ENCODE assay signal across 7 mouse cellular contexts in the genomic region with DNA sequence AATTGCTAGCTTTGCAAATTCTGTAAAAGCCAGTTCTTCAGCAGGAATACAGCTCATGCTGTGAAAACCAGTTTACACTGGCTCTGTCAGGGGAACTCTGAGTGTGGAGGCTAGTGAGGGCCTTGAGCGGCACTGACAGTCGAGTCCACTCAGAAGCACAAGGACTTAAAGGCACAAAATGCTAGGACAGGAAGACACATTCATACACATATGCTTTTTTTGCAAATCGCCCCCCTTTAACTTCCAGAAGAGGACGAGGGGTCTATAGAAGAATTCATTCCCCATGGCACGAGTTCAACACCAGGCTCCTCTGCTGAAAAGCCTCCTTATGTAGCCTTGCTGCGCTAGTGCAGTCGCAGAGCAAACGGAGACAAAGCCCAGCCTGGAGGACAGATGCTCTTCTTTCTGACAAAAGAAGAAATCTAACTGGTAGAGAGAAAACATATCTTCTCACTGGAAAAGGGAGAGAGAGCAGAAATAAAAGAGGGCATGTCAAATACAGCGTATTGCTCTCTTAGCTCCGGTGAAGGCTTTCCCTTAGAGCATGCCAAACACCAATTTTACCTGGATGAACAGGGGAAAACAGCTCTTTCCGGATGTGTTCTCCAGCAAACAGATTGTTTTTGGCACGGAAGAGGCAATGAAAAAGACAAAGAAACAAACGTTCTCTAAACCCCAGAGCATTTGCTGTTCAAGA. TPM values are rescaled to one million over a fixed set of nuclear protein-coding genes. Genes with fewer than 3 reads are reported as not detected.
DNase-seq lines count a peak whose midpoint lies in the region; ATAC-seq lines count a peak whose summit lies in the region.

No protein-coding gene starts in this region.

- H3K4me2 ChIP-seq in limb, embryonic 12.5 days: peak overlapping the region; percentile 60

- DNase-seq in right cerebral cortex, postnatal 10 days (ENCODE audit: low spot score in 2 of 2): peak; percentile 63 to 67
- DNase-seq in right cerebral cortex, adult 18-20 months: no peak
- DNase-seq in cerebellum, postnatal 14 days: peak; percentile 58 to 62
- DNase-seq in hindbrain, embryonic 10.5 days (ENCODE audit: low spot score): peak; percentile 33
- peak; percentile 55 for DNase-seq in retina, embryonic 14.5 days (ENCODE audit: low spot score)
- no peak for DNase-seq in urinary bladder, postnatal 4 days (ENCODE audit: low spot score in 2 of 2)

- WGBS in hindbrain, embryonic 10.5 days: 9% methylated on average over 13 of the region's 13 CpGs
- 14% methylated on average over 13 of the region's 13 CpGs for WGBS in limb, embryonic 12.5 days

- H3K4me3 ChIP-seq in hindbrain, embryonic 10.5 days: peak overlapping the region; percentile 96
- H3K4me3 ChIP-seq in limb, embryonic 12.5 days (replicated peaks): peak overlapping the region; percentile 95

- no peaks in the 10 kb centered on the region for H3K36me3 ChIP-seq in hindbrain, embryonic 10.5 days
- H3K36me3 ChIP-seq in limb, embryonic 12.5 days: no peaks in the 10 kb centered on the region

- H3K9ac ChIP-seq in limb, embryonic 12.5 days (replicated peaks): peak overlapping the region; percentile 84

- peaks cover 35% of the 10 kb centered on the region for H3K4me1 ChIP-seq in hindbrain, embryonic 10.5 days (replicated peaks)
- peaks cover 18% of the 10 kb centered on the region for H3K4me1 ChIP-seq in limb, embryonic 12.5 days (replicated peaks)

- ATAC-seq in limb, embryonic 12.5 days (ENCODE audit: insufficient number of reproducible peaks, insufficient read depth, low FRiP score, low TSS enrichment, low read depth): no peak

- H3K27ac ChIP-seq in hindbrain, embryonic 10.5 days: peak overlapping the region; percentile 95
- H3K27ac ChIP-seq in limb, embryonic 12.5 days: peak overlapping the region; percentile 84

- H3K27me3 ChIP-seq in hindbrain, embryonic 10.5 days (ENCODE audit: insufficient read depth, poor library complexity, severe bottlenecking): no peaks in the 10 kb centered on the region
- no peaks in the 10 kb centered on the region for H3K27me3 ChIP-seq in limb, embryonic 12.5 days

- H3K9me3 ChIP-seq in hindbrain, embryonic 10.5 days: no peaks in the 10 kb centered on the region
- no peaks in the 10 kb centered on the region for H3K9me3 ChIP-seq in limb, embryonic 12.5 days

RNA-seq across cellular contexts. Expression of a gene that starts 1.0 kb away (rescaled TPM):
- 71.0 and 72.2 TPM in 2 replicates for polyA plus RNA-seq in hindbrain, embryonic 10.5 days (2016; fragmentation: Nextera tagmentation; extraction: Ambion mirVana)
- 68.6 and 76.5 TPM in 2 replicates for polyA plus RNA-seq in limb, embryonic 12.5 days (2016; fragmentation: Nextera tagmentation; extraction: Ambion mirVana)

RNA-seq across cellular contexts. Expression of a gene that starts 2.3 kb away (rescaled TPM):
- polyA plus RNA-seq in hindbrain, embryonic 10.5 days (2016; fragmentation: Nextera tagmentation; extraction: Ambion mirVana): 4.4 and 7.5 TPM in 2 replicates
- polyA plus RNA-seq in limb, embryonic 12.5 days (2016; fragmentation: Nextera tagmentation; extraction: Ambion mirVana): 4.8 and 5.7 TPM in 2 replicates

Comparison
In these comparisons a context has a peak if more than half of its experiments do, and no peak if none do; other contexts are left out.
1. DNase-seq: peak in right cerebral cortex, postnatal 10 days (2 of 2), cerebellum, postnatal 14 days (2 of 2), hindbrain, embryonic 10.5 days (single experiment) and retina, embryonic 14.5 days (single experiment); none in right cerebral cortex, adult 18-20 months (single experiment) and urinary bladder, postnatal 4 days (0 of 2).